Mouse (Mus musculus): ENCODE measurements around the gene Klhl11. TPM values are rescaled to one million over a fixed set of nuclear protein-coding genes. Genes with fewer than 3 reads are reported as not detected.

Klhl11 gene
- 4.2 TPM for polyA plus RNA-seq (2017; shearing (Covaris generic))

GRCm38 (mm10) chr11:100472197-100472934, at the start of gene Klhl11:
TSS of gene Klhl11 (minus strand) at chr11:100472741.

GRCm38 (mm10) chr11:100441797-100442196, 30.7 kb downstream of the Klhl11 start, which contains the start of the genes Nt5c3b and Klhl10:
TSS of gene Nt5c3b (minus strand) at chr11:100441808.
TSS of gene Klhl10 (plus strand) at chr11:100441917.

GRCm38 (mm10) chr11:100414914-100415822, 57.4 kb downstream of the Klhl11 start, which contains the start of gene Fkbp10:
TSS of gene Fkbp10 (plus strand) at chr11:100415697.

GRCm38 (mm10) chr11:100414021-100414913, 58.3 kb downstream of the Klhl11 start, which contains the start of gene P3h4:
TSS of gene P3h4 (minus strand) at chr11:100414836.

Other genes with a start within 250 kb of the Klhl11 start
- gene Krt16, start 223.8 kb downstream of the Klhl11 start, polyA plus RNA-seq (2017; shearing (Covaris generic)), result not detected
- gene Krt17, start 211.7 kb downstream of the Klhl11 start, polyA plus RNA-seq (2017; shearing (Covaris generic)), result 3.5 TPM
- gene Krt42, start 202.9 kb downstream of the Klhl11 start, polyA plus RNA-seq (2017; shearing (Covaris generic)), result not detected
- gene Eif1, start 152.9 kb downstream of the Klhl11 start, polyA plus RNA-seq (2017; shearing (Covaris generic)), result 2,843 TPM
- not detected for gene Gast, start 138.3 kb downstream of the Klhl11 start, polyA plus RNA-seq (2017; shearing (Covaris generic))
- gene Hap1, start 116.6 kb downstream of the Klhl11 start, polyA plus RNA-seq (2017; shearing (Covaris generic)), result 5.4 TPM
- gene Jup, start 75.0 kb downstream of the Klhl11 start, polyA plus RNA-seq (2017; shearing (Covaris generic)), result 2.9 TPM
- gene P3h4, start 57.9 kb downstream of the Klhl11 start, polyA plus RNA-seq (2017; shearing (Covaris generic)), result not detected
- gene Fkbp10, start 57.0 kb downstream of the Klhl11 start, polyA plus RNA-seq (2017; shearing (Covaris generic)), result not detected
- gene Nt5c3b, start 30.9 kb downstream of the Klhl11 start, polyA plus RNA-seq (2017; shearing (Covaris generic)), result 165 TPM
- gene Klhl10, start 30.8 kb downstream of the Klhl11 start, polyA plus RNA-seq (2017; shearing (Covaris generic)), result 0.99 TPM
- gene Acly, start 55.3 kb upstream of the Klhl11 start, polyA plus RNA-seq (2017; shearing (Covaris generic)), result 225 TPM
- 0.11 TPM for gene Ttc25, start 72.9 kb upstream of the Klhl11 start, polyA plus RNA-seq (2017; shearing (Covaris generic))
- gene Cnp, start 102.2 kb upstream of the Klhl11 start, polyA plus RNA-seq (2017; shearing (Covaris generic)), result 453 TPM
- gene Nkiras2, start 146.5 kb upstream of the Klhl11 start, polyA plus RNA-seq (2017; shearing (Covaris generic)), result 29.7 TPM
- gene Dnajc7, start 147.4 kb upstream of the Klhl11 start, polyA plus RNA-seq (2017; shearing (Covaris generic)), result 688 TPM
- gene Zfp385c, start 219.7 kb upstream of the Klhl11 start, polyA plus RNA-seq (2017; shearing (Covaris generic)), result 0.76 TPM
- gene Dhx58, start 231.5 kb upstream of the Klhl11 start, polyA plus RNA-seq (2017; shearing (Covaris generic)), result 35.9 TPM
- gene Kat2a, start 239.7 kb upstream of the Klhl11 start, polyA plus RNA-seq (2017; shearing (Covaris generic)), result 49.6 TPM
- not detected for gene Hspb9, start 241.1 kb upstream of the Klhl11 start, polyA plus RNA-seq (2017; shearing (Covaris generic))